Mouse (Mus musculus): Measurements from ENCODE around the gene Megf6. TPM values are rescaled to one million over a fixed set of nuclear protein-coding genes. Genes with fewer than 3 reads are reported as not detected.
A peak's percentile ranks its signal among the peaks of the same experiment; 100 is the strongest.

The Megf6 gene
- total and polyA plus RNA-seq, 3 experiments = not detected

GRCm38 (mm10) chr4:154125202-154125601 lies 45.3 kb upstream of the Megf6 start (continued):
- peak; percentile 92 for TF ChIP-seq SIN3A (IDR thresholded peaks at IDR 0.05; ENCODE audit: low read length)

GRCm38 (mm10) chr4:154127273-154127672 lies 43.3 kb upstream of the Megf6 start:
- peaks cover 24 to 81% of the 10 kb centered on the region in 2 experiments for H3K4me1 ChIP-seq (ENCODE audit: control insufficient read depth in 1 of 2, insufficient read depth in 2 of 2)
- peak overlapping the region; percentile 65 to 81 (median 69) for H3K4me3 ChIP-seq (replicated peaks in 1 of 3; ENCODE audit: low read depth in 2 of 3, low read length in 2 of 3, poor library complexity in 1 of 3)
- H3K79me2 ChIP-seq (replicated peaks; ENCODE audit: control insufficient read depth, extremely low read depth, insufficient read depth, poor library complexity, severe bottlenecking) = peaks cover 52% of the 10 kb centered on the region
- H3K9me3 ChIP-seq (replicated peaks; ENCODE audit: low read length) = no peaks in the 10 kb centered on the region
- peak overlapping the region; percentile 59 for H3K9ac ChIP-seq (ENCODE audit: insufficient read depth, low read depth)
- H3K27ac ChIP-seq (ENCODE audit: insufficient read depth, low read depth) = peak overlapping the region; percentile 89
- TF ChIP-seq JUND (conservative IDR thresholded peaks at IDR 0.05; ENCODE audit: low read depth, low read length) (peak; percentile 98), RAD21 (IDR thresholded peaks at IDR 0.05; ENCODE audit: low read depth, low read length) (no peak), JUN (IDR thresholded peaks at IDR 0.05; ENCODE audit: insufficient read depth, low read depth, low read length) (peak; percentile 91), MYC (IDR thresholded peaks at IDR 0.05; ENCODE audit: low read depth, low read length) (peak; percentile 68; the same call in 1 of the 2 replicates), EP300 (IDR thresholded peaks at IDR 0.05; ENCODE audit: low read length) (peak; percentile 86), IRF4 (IDR thresholded peaks at IDR 0.05; ENCODE audit: low read depth, low read length) (peak; percentile 99), PAX5 (IDR thresholded peaks at IDR 0.05; ENCODE audit: low read length) (no peak), ELF1 (IDR thresholded peaks at IDR 0.05; ENCODE audit: low read depth, low read length) (peak; percentile 42), NRF1 (IDR thresholded peaks at IDR 0.05; ENCODE audit: low read depth, low read length) (peak; percentile 46), CHD2 (IDR thresholded peaks at IDR 0.05; ENCODE audit: low read length) (no peak), MEF2A (IDR thresholded peaks at IDR 0.05; ENCODE audit: borderline replicate concordance, low read depth, low read length) (peak; percentile 59), CHD1 (IDR thresholded peaks at IDR 0.05; ENCODE audit: low read depth, low read length) (no peak), TBP (conservative IDR thresholded peaks at IDR 0.05; ENCODE audit: low read depth, low read length) (peak; percentile 90), ZC3H11A (IDR thresholded peaks at IDR 0.05; ENCODE audit: low read depth, low read length) (no peak), ZNF384 (IDR thresholded peaks at IDR 0.05; ENCODE audit: low read depth, low read length) (no peak), ZMIZ1 (IDR thresholded peaks at IDR 0.05; ENCODE audit: low read depth, low read length) (peak; percentile 23; the same call in 1 of the 2 replicates), SIN3A (IDR thresholded peaks at IDR 0.05; ENCODE audit: low read length) (peak; percentile 87), BHLHE40 (IDR thresholded peaks at IDR 0.05; ENCODE audit: low read depth, low read length) (peak; percentile 61), ETS1 (conservative IDR thresholded peaks at IDR 0.05; ENCODE audit: low read depth, low read length) (peak; percentile 84), POLR2A (IDR thresholded peaks at IDR 0.05; ENCODE audit: low read depth, low read length) (peak; percentile 72), E2F4 (IDR thresholded peaks at IDR 0.05; ENCODE audit: insufficient replicate concordance, low read depth, low read length) (no peak), TCF12 (IDR thresholded peaks at IDR 0.05; ENCODE audit: low read depth, low read length) (peak; percentile 85), UBTF (IDR thresholded peaks at IDR 0.05; ENCODE audit: low read depth, low read length) (peak; percentile 68; the same call in 1 of the 2 replicates), MAFK (IDR thresholded peaks at IDR 0.05; ENCODE audit: insufficient replicate concordance, low read length) (peak; percentile 51; the same call in 1 of the 2 replicates)
- DNase-seq (ENCODE audit: extremely low read depth) = peak; percentile 78
- dilution Hi-C loops (cut with MboI; ENCODE audit: extremely low pct_ligation_motif_present, extremely low pct_unique_long_range_greater_than_20kb, low sequenced_read_pairs) (no loop called here), in situ Hi-C loops (cut with MboI; ENCODE audit: low pct_ligation_motif_present, low pct_unique_long_range_greater_than_20kb, low sequenced_read_pairs) (loop anchor here (25.0 kb wide), 1 partner anchor 810 kb away; the partner anchor contains the start of gene Tnfrsf14)
- no peaks in the 10 kb centered on the region for H3K27me3 ChIP-seq (replicated peaks)
- H3K36me3 ChIP-seq (replicated peaks in 1 of 2; ENCODE audit: control insufficient read depth in 1 of 2, insufficient read depth in 1 of 2, low read length in 1 of 2) = peaks cover 7 to 10% of the 10 kb centered on the region in 2 experiments
- peak overlapping the region; percentile 94 for H3K4me2 ChIP-seq (ENCODE audit: insufficient read depth, low read depth, poor library complexity, severe bottlenecking)

Data from CH12.LX (cell line).